Mouse (Mus musculus) granulocyte monocyte progenitor cell, adult 5-6 weeks (primary cell): ENCODE measurements at regions not wholly inside any gene's neighbourhood (a gene's known extent, or its start where the extent isn't known, plus 50 kb on each side); places are given as distances from the start of the nearest gene placed in this dataset.
A peak's percentile ranks its signal among the peaks of the same experiment; 100 is the strongest.
"Not testable (repeated sequence)": the region's sequence is repeated elsewhere in the genome, so short reads cannot be mapped to it uniquely, and the experiment has no call there.

Experiments used
- ATAC-seq: replicated peaks from 2 replicates; pipeline ENCODE4 v1.8.0; 2016; ENCODE audit warnings: mild to moderate bottlenecking, moderate TSS enrichment, inconsistent platforms; ENCODE audit not compliant: poor library complexity, severe bottlenecking

- no peak for ATAC-seq
Observed at GRCm38 (mm10) chr11:12589757-12590373, 125.1 kb upstream of the Cobl start.

- ATAC-seq, result not testable (repeated sequence)
Observed at GRCm38 (mm10) chr11:12584851-12585680, 120.3 kb upstream of the Cobl start.

- no peak; the same call in 1 of the 2 replicates for ATAC-seq
Observed at GRCm38 (mm10) chr11:12578999-12579576, 114.3 kb upstream of the Cobl start.

GRCm38 (mm10) chr11:12559663-12560062, 94.9 kb upstream of the Cobl start:
- no peak for ATAC-seq

- peak; percentile 58; the same call in 1 of the 2 replicates for ATAC-seq
Observed at GRCm38 (mm10) chr11:12558995-12559633, 94.4 kb upstream of the Cobl start.

GRCm38 (mm10) chr11:12558176-12558575, 93.4 kb upstream of the Cobl start:
- ATAC-seq, result no peak

GRCm38 (mm10) chr11:12545771-12546170, 81.0 kb upstream of the Cobl start:
- ATAC-seq, result no peak

- no peak for ATAC-seq
Observed at GRCm38 (mm10) chr11:12543042-12543441, 78.3 kb upstream of the Cobl start.

GRCm38 (mm10) chr11:12540333-12540870, 75.6 kb upstream of the Cobl start:
- no peak for ATAC-seq

GRCm38 (mm10) chr11:12535063-12535462, 70.3 kb upstream of the Cobl start:
- ATAC-seq, result no peak

- ATAC-seq, result no peak
Observed at GRCm38 (mm10) chr11:12532288-12532687, 67.5 kb upstream of the Cobl start.

- not testable (repeated sequence) for ATAC-seq
Observed at GRCm38 (mm10) chr11:12522063-12522462, 57.3 kb upstream of the Cobl start.

- ATAC-seq, result no peak
Observed at GRCm38 (mm10) chr11:12521286-12521685, 56.5 kb upstream of the Cobl start.

- ATAC-seq, result no peak
Observed at GRCm38 (mm10) chr11:12516374-12516773, 51.6 kb upstream of the Cobl start.
